Mouse (Mus musculus) colon, adult 2 months (tissue): ENCODE data around the gene Zfp975. TPM values are rescaled to one million over a fixed set of nuclear protein-coding genes. Genes with fewer than 3 reads are reported as not detected.

Experiments used
- polyA plus RNA-seq: library from polyadenylated mRNA; depleted of rRNA; stranded (reverse); fragments of >200 nt; gene quantifications from 2 replicates; pipeline ENCODE4 v1.2.3, GENCODE M21; 2012; rRNA removed

Gene Zfp975
- 0.27 and 0.35 TPM in 2 replicates for polyA plus RNA-seq

GRCm38 (mm10) chr7:42692362-42693158, at the start of gene Zfp975:
Gene Zfp975, minus strand, starts transcription at chr7:42692742.

GRCm38 (mm10) chr7:42726917-42727316, 34.4 kb upstream of the Zfp975 start, which contains the start of gene Gm17067:
Gene Gm17067, minus strand, starts transcription at chr7:42727017.

DNA sequence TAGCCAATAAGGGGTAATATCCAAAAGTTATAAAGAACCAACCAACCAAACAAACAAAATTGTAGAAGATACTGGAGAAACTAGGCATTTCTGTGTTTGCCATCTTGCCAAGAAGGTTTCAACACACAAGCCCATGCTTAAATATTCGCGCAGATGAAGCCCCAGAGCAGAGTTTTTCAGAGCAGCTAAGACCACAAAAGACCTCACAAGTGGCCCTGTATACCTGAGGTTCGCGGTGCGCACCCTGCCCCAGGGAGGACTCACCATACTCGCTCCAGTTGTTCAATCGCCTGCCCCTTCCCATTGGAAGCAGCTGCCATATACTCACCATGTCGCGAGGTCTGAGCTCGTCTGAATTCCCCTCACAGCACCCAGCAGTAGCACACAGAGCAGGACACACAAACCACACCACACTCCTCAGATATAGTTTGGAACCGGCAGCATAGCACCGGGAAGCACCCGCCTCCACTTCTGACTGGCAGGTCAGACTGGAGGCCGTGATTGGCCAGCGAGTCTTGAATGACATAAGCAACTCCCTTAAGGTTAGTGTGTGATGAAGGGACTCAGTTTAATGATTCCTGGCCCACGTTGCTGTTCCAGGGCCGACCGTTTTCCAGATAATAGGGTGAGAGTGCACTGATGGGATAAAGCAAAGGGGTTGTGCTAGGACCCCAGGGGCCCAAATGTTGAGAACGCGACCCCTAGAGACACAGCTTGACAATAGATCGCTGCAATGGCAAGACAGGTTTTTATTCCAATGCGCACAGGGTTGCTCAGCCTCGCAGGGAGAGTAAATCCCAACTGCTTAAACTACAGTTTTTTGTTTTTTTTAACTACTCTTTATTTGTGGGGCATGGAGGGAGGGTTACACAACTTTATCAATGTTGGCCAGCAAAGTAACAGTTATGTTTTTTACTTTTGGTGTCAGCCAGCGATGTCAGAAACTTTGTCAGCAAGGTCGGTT, 50.1 kb downstream of the Zfp975 start, which contains the start of gene Zfp976:
TSS of gene Zfp976 (minus strand) at position 437 of the 964 bp plus-strand sequence.

Other genes starting within 250 kb of the Zfp975 start
- not detected in 2 replicates for gene 4933421I07Rik, start 244.6 kb downstream of the Zfp975 start, polyA plus RNA-seq
- gene Zfp141, start 187.0 kb downstream of the Zfp975 start, polyA plus RNA-seq: 2.4 and 2.5 TPM in 2 replicates
- gene Gm21028, start 114.2 kb downstream of the Zfp975 start, polyA plus RNA-seq: not detected in 2 replicates
- 0.10 TPM in 1 of 2 replicates, not detected in the other for gene Zfp977, start 100.2 kb downstream of the Zfp975 start, polyA plus RNA-seq
- 0.13 and 0.25 TPM in 2 replicates for gene Zfp976, start 50.2 kb downstream of the Zfp975 start, polyA plus RNA-seq
- not detected in 2 replicates for gene Gm17067, start 34.3 kb upstream of the Zfp975 start, polyA plus RNA-seq
- gene Vmn2r62, start 100.8 kb upstream of the Zfp975 start, polyA plus RNA-seq: not detected in 2 replicates
- not detected in 2 replicates for gene Gm2381, start 174.5 kb upstream of the Zfp975 start, polyA plus RNA-seq
- not detected in 2 replicates for gene Vmn2r63, start 241.1 kb upstream of the Zfp975 start, polyA plus RNA-seq